Mouse (Mus musculus) kidney, postnatal 4 days (tissue): ENCODE measurements around the gene Tmem231.
A peak's percentile ranks its signal among the peaks of the same experiment; 100 is the strongest.
"Not testable (repeated sequence)": the region's sequence is repeated elsewhere in the genome, so short reads cannot be mapped to it uniquely, and the experiment has no call there.

Experiments
- DNase-seq, 2 experiments: peaks; one replicate each; pipeline ENCODE4 v3.0.0; 2021; ENCODE audit warnings: mixed read lengths in 2 of 2

Tmem231 gene

GRCm38 (mm10) chr8:111947144-111947543, 13.5 kb upstream of the Tmem231 start:
- no peak for DNase-seq

GRCm38 (mm10) chr8:111943544-111943943, 9.9 kb upstream of the Tmem231 start:
- no peak for DNase-seq

GRCm38 (mm10) chr8:111941101-111941454, 7.4 kb upstream of the Tmem231 start:
- DNase-seq = peak; percentile 76 to 83

GRCm38 (mm10) chr8:111940171-111941100, 6.8 kb upstream of the Tmem231 start, which contains the start of gene Gabarapl2:
Gene Gabarapl2 (plus strand): TSS chr8:111940703.
- DNase-seq = peak; percentile 99

GRCm38 (mm10) chr8:111939516-111940142, 5.9 kb upstream of the Tmem231 start:
- peak; percentile 44 to 60 for DNase-seq

GRCm38 (mm10) chr8:111938076-111938985, 4.7 kb upstream of the Tmem231 start:
- DNase-seq = not testable (repeated sequence)

GRCm38 (mm10) chr8:111937184-111937583, 3.5 kb upstream of the Tmem231 start:
- no peak for DNase-seq

- DNase-seq = no peak
Measured at GRCm38 (mm10) chr8:111934201-111934600, 520 bp upstream of the Tmem231 start.

GRCm38 (mm10) chr8:111932580-111933336, 923 bp downstream of the Tmem231 start:
- peak; percentile 80 to 87 for DNase-seq

GRCm38 (mm10) chr8:111931721-111932120, 2.0 kb downstream of the Tmem231 start:
- no peak for DNase-seq

- DNase-seq = no peak
Measured at GRCm38 (mm10) chr8:111929648-111930344, 3.9 kb downstream of the Tmem231 start.

- no peak for DNase-seq
Measured at GRCm38 (mm10) chr8:111924976-111925375, 8.7 kb downstream of the Tmem231 start.

GRCm38 (mm10) chr8:111923383-111923804, 10.3 kb downstream of the Tmem231 start:
- DNase-seq = peak; percentile 57 to 73

- DNase-seq = no peak
Measured at GRCm38 (mm10) chr8:111920971-111921370, 12.7 kb downstream of the Tmem231 start.

- DNase-seq = no peak
Measured at GRCm38 (mm10) chr8:111919663-111920062, 14.0 kb downstream of the Tmem231 start.

- peak; percentile 22 to 25 for DNase-seq
Measured at GRCm38 (mm10) chr8:111912860-111913432, 20.7 kb downstream of the Tmem231 start.

- DNase-seq = no peak
Measured at GRCm38 (mm10) chr8:111911572-111911971, 22.1 kb downstream of the Tmem231 start.

GRCm38 (mm10) chr8:111909621-111910450, 23.8 kb downstream of the Tmem231 start, which contains the start of gene Chst5:
Gene Chst5 (minus strand): TSS chr8:111910447.
- DNase-seq = peak; percentile 21 to 35

- no peak for DNase-seq
Measured at GRCm38 (mm10) chr8:111905500-111906121, 28.1 kb downstream of the Tmem231 start.
